Mouse (Mus musculus) spleen, adult 2 months (tissue): ENCODE measurements around the gene Srgap3.

ENCODE experiments used
- CTCF ChIP-seq: fragments of 200-500 bp; IDR thresholded peaks from 2 replicates; pipeline ENCODE4 v1.5.1; 2011; ENCODE audit warnings: mild to moderate bottlenecking, inconsistent platforms; ENCODE audit not compliant: insufficient read depth, insufficient read length, insufficient replicate concordance; ENCODE audit errors: extremely low read depth
- POLR2A ChIP-seq: fragments of 200-500 bp; IDR thresholded peaks from 2 replicates; pipeline ENCODE4 v1.6.1; 2011; ENCODE audit warnings: low read depth, low read length, inconsistent platforms

DNA sequence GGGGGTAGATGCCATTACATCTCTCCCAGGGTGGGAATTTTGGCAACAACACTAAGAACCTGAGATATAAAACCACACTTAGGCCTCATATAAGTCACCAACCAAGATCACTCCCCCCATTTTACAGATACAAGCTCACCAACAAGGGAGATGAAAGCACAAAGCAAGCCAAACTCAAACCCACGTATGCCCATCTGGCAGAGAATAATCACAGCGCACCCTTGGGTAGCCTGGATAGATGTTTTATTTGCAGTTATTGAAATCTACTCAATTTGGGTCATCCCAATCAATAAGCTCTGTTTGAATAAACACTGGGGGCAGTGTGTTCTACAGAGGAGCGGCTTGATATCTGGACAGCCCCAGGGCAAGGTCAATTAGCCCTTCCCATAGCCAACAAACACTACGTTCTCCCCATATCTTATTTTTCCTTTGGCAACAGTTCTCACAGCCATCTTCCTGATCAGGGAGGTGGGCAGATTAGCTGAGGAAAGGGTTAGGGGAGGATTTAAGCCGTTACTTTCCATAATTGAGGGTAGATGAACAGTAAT is 63.4 kb downstream of the Srgap3 start:
- TF ChIP-seq CTCF, result no peak
- TF ChIP-seq POLR2A, result no peak
